Mouse (Mus musculus) midbrain, embryonic 15.5 days (tissue): ENCODE results near the gene Itga8. TPM values are rescaled to one million over a fixed set of nuclear protein-coding genes. Genes with fewer than 3 reads are reported as not detected.

Experiments
- ATAC-seq: fragments of 200-750 bp; cut with Nextera tagmentation; replicated peaks from 2 replicates; pipeline ENCODE4 v1.8.0; 2017; ENCODE audit warnings: moderate TSS enrichment
- H3K27ac ChIP-seq: fragments of 300-500 bp; sonication (generic); 2 replicates; pipeline ENCODE4 v1.5.1; 2015; ENCODE audit warnings: mild to moderate bottlenecking, inconsistent platforms
- H3K27me3 ChIP-seq: fragments of 300-500 bp; sonication (generic); replicated peaks from 2 replicates; pipeline ENCODE4 v1.6.1; 2015; ENCODE audit warnings: inconsistent platforms
- H3K36me3 ChIP-seq: fragments of 300-500 bp; sonication (generic); replicated peaks from 2 replicates; pipeline ENCODE4 v1.6.1; 2015; ENCODE audit warnings: inconsistent platforms
- H3K4me1 ChIP-seq: fragments of 300-500 bp; sonication (generic); 2 replicates; pipeline ENCODE4 v1.6.1; 2015; ENCODE audit warnings: inconsistent platforms
- H3K4me2 ChIP-seq: fragments of 300-500 bp; sonication (generic); 2 replicates; pipeline ENCODE4 v1.6.1; 2015; ENCODE audit warnings: inconsistent platforms, mild to moderate bottlenecking, moderate library complexity
- H3K4me3 ChIP-seq: fragments of 300-500 bp; sonication (generic); 2 replicates; pipeline ENCODE4 v1.5.1; 2015; ENCODE audit warnings: mild to moderate bottlenecking, inconsistent platforms
- H3K9ac ChIP-seq: fragments of 300-500 bp; sonication (generic); 2 replicates; pipeline ENCODE4 v1.6.1; 2015; ENCODE audit warnings: mild to moderate bottlenecking, inconsistent platforms
- H3K9me3 ChIP-seq: fragments of 300-500 bp; sonication (generic); 2 replicates; pipeline ENCODE4 v1.6.1; 2016; ENCODE audit warnings: inconsistent platforms
- WGBS: fragments of 180-500 bp; shearing (Covaris S2); methylation state at CpG from one replicate; pipeline ENCODE4 v1.1.7; 2015; ENCODE audit warnings: mixed read lengths; 5-methylcytosine and 5-hydroxymethylcytosine counted together
- polyA plus RNA-seq: library from polyadenylated mRNA; unstranded; fragments of >200 nt; fragmentation: Nextera tagmentation; extraction: Ambion mirVana; gene quantifications from 2 replicates; pipeline ENCODE4 v1.2.1, GENCODE M21; 2015

Itga8 gene
- polyA plus RNA-seq, result 1.8 and 2.4 TPM in 2 replicates

- Histone ChIP-seq H3K27ac (no peak within 1 kb of the TSS), H3K36me3 (no peaks in the 10 kb centered on the region), H3K4me2 (peak within 1 kb of the TSS; percentile 92), H3K9ac (peak within 1 kb of the TSS; percentile 66), H3K9me3 (no peaks in the 10 kb centered on the region), H3K4me3 (peak within 1 kb of the TSS; percentile 76), H3K4me1 (0 out of 2 replicates have a peak, but pooled peaks cover 3% of the 10 kb centered on the region), H3K27me3 (peaks cover 8% of the 10 kb centered on the region; the same call in 1 of the 2 replicates)
- ATAC-seq, result peak; percentile 99
- WGBS, result under 1% methylated on average over 56 of the region's 56 CpGs
These were observed at the start of gene Itga8 for GRCm38 (mm10) chr2:12301431-12302170. TSS of gene Itga8 (minus strand) at chr2:12301922.

- H3K27me3 ChIP-seq, result no peaks in the 10 kb centered on the region
- H3K4me3 ChIP-seq, result no peak overlapping the region
- 92% methylated on average over 2 of the region's 2 CpGs for WGBS
- no peak overlapping the region for H3K27ac ChIP-seq
- H3K36me3 ChIP-seq, result no peaks in the 10 kb centered on the region; the same call in 1 of the 2 replicates
- no peaks in the 10 kb centered on the region for H3K4me1 ChIP-seq
- no peaks in the 10 kb centered on the region for H3K9me3 ChIP-seq
- H3K9ac ChIP-seq, result no peak overlapping the region
- H3K4me2 ChIP-seq, result no peak overlapping the region
- ATAC-seq, result no peak
These were observed 47.2 kb upstream of the Itga8 start for GRCm38 (mm10) chr2:12348914-12349313.

DNA sequence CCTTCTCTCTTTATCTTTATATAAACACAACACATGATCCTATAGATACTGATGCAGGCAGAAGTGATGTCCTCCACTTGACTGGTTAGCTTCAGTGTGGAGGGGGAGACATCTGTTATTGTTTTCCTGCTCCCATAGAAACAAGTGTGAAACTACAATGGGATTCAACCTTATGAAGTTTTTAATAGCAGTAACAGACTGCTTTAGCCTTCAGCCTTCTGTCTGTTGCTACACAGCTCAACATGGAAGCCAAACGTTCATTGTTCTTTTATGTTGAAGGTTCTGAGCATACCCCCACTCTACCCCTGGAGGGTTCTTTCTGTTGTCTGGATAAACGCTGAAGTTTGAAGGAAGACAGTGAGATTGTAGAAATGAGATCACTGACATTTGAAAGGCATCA is 30.2 kb upstream of the Itga8 start:
- 64% methylated on average over 2 of the region's 2 CpGs for WGBS
- ATAC-seq, result no peak

DNA sequence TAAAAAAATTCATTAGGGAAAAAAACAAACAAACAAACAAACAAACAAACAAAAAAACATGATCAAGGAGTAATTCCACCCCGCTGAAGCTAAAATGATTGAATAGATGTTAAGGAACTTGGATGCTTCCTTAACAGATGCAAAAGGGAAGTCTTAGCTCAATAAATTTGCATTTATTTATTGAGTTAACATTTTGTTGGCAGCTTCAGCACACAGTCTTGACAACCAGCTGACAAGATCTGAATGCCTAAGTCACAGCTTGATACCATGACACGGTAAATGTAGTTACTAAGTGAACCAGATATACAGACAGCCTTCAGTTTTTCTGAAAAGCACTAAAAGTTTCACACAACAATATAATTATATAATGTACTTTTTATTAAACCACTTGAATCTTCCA is 27.9 kb upstream of the Itga8 start:
- Histone ChIP-seq H3K9me3 (no peaks in the 10 kb centered on the region), H3K4me2 (no peak overlapping the region), H3K27ac (no peak overlapping the region), H3K27me3 (no peaks in the 10 kb centered on the region), H3K4me1 (peaks cover 18% of the 10 kb centered on the region), H3K9ac (no peak overlapping the region), H3K36me3 (no peaks in the 10 kb centered on the region), H3K4me3 (no peak overlapping the region)
- no peak; the same call in 1 of the 2 replicates for ATAC-seq
- 42% methylated on average over 2 of the region's 2 CpGs for WGBS

More for the DNA sequence above, 30.2 kb upstream of the Itga8 start:
- H3K27ac ChIP-seq, result no peak overlapping the region
- H3K4me3 ChIP-seq, result no peak overlapping the region
- no peak overlapping the region for H3K4me2 ChIP-seq
- H3K27me3 ChIP-seq, result no peaks in the 10 kb centered on the region
- H3K36me3 ChIP-seq, result no peaks in the 10 kb centered on the region
- H3K4me1 ChIP-seq, result peaks cover 18% of the 10 kb centered on the region
- no peaks in the 10 kb centered on the region for H3K9me3 ChIP-seq
- H3K9ac ChIP-seq, result no peak overlapping the region

GRCm38 (mm10) chr2:12329068-12329407 is 27.3 kb upstream of the Itga8 start:
- WGBS, result 17% methylated on average over 5 of the region's 5 CpGs
- H3K4me3 ChIP-seq, result no peak overlapping the region
- H3K9ac ChIP-seq, result no peak overlapping the region
- no peaks in the 10 kb centered on the region for H3K27me3 ChIP-seq
- H3K4me2 ChIP-seq, result peak overlapping the region; percentile 49
- peaks cover 18% of the 10 kb centered on the region for H3K4me1 ChIP-seq
- H3K9me3 ChIP-seq, result no peaks in the 10 kb centered on the region
- ATAC-seq, result peak; percentile 31; the same call in 1 of the 2 replicates
- H3K36me3 ChIP-seq, result no peaks in the 10 kb centered on the region
- no peak overlapping the region for H3K27ac ChIP-seq

- Histone ChIP-seq H3K9me3 (no peaks in the 10 kb centered on the region), H3K27ac (no peak overlapping the region), H3K4me3 (no peak overlapping the region), H3K4me2 (peak overlapping the region; percentile 49), H3K4me1 (peaks cover 18% of the 10 kb centered on the region), H3K27me3 (no peaks in the 10 kb centered on the region), H3K36me3 (no peaks in the 10 kb centered on the region), H3K9ac (no peak overlapping the region)
- WGBS, result 17% methylated on average over 8 of the region's 8 CpGs
- peak; percentile 40 for ATAC-seq
These were observed 26.8 kb upstream of the Itga8 start for GRCm38 (mm10) chr2:12328355-12329067.

GRCm38 (mm10) chr2:12327691-12328354 is 26.1 kb upstream of the Itga8 start:
- H3K27ac ChIP-seq, result no peak overlapping the region

GRCm38 (mm10) chr2:12327216-12327615 is 25.5 kb upstream of the Itga8 start:
- Histone ChIP-seq H3K27ac (no peak overlapping the region), H3K36me3 (no peaks in the 10 kb centered on the region), H3K4me2 (peak overlapping the region; percentile 49), H3K4me1 (peaks cover 18% of the 10 kb centered on the region), H3K27me3 (no peaks in the 10 kb centered on the region), H3K4me3 (peak overlapping the region; percentile 30), H3K9me3 (no peaks in the 10 kb centered on the region), H3K9ac (no peak overlapping the region)
- WGBS, result 10% methylated on average over 10 of the region's 10 CpGs
- ATAC-seq, result peak; percentile 84

More at GRCm38 (mm10) chr2:12327691-12328354, 26.1 kb upstream of the Itga8 start:
- Histone ChIP-seq H3K4me2 (peak overlapping the region; percentile 49), H3K27me3 (no peaks in the 10 kb centered on the region), H3K36me3 (no peaks in the 10 kb centered on the region), H3K4me1 (peaks cover 18% of the 10 kb centered on the region), H3K4me3 (peak overlapping the region; percentile 30), H3K9ac (no peak overlapping the region), H3K9me3 (no peaks in the 10 kb centered on the region)
- ATAC-seq, result 0 out of 2 replicates have a peak, but pooled peaks have one; percentile 8
- WGBS, result 30% methylated on average over 11 of the region's 11 CpGs

DNA sequence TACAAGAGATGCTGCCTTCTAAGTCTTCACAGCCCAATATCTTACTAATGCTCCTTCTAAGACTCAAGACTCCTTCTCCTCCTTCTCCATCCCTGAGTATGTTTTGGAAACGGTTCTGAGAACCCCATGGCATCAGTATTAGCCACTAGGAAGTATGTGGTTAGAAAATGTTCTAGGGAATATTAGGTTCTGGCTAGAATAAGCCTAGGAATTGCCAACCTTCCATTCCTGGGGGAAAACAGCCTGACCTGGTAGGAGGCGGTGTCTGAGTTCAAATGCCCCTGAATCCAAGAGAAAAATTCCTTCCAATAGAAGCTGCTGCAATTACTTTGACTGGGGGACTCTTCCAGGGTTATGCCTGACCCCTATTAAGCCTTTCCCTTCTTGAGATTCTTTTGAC is 24.1 kb upstream of the Itga8 start:
- Histone ChIP-seq H3K27ac (no peak overlapping the region), H3K36me3 (no peaks in the 10 kb centered on the region), H3K4me2 (no peak overlapping the region), H3K9ac (no peak overlapping the region), H3K4me3 (no peak overlapping the region), H3K27me3 (no peaks in the 10 kb centered on the region), H3K4me1 (peaks cover 18% of the 10 kb centered on the region), H3K9me3 (no peaks in the 10 kb centered on the region)
- 85% methylated on average over 2 of the region's 2 CpGs for WGBS
- no peak for ATAC-seq

- Histone ChIP-seq H3K9ac (no peak overlapping the region), H3K9me3 (no peaks in the 10 kb centered on the region), H3K4me2 (no peak overlapping the region), H3K4me1 (peaks cover 18% of the 10 kb centered on the region), H3K27ac (no peak overlapping the region), H3K4me3 (no peak overlapping the region), H3K27me3 (no peaks in the 10 kb centered on the region), H3K36me3 (no peaks in the 10 kb centered on the region)
- 88% methylated on average over 6 of the region's 6 CpGs for WGBS
- no peak for ATAC-seq
These were observed 23.7 kb upstream of the Itga8 start for GRCm38 (mm10) chr2:12325417-12325816.

GRCm38 (mm10) chr2:12320914-12321313 is 19.2 kb upstream of the Itga8 start:
- WGBS, result 91% methylated on average over 4 of the region's 4 CpGs
- ATAC-seq, result no peak
- H3K4me3 ChIP-seq, result no peak overlapping the region

GRCm38 (mm10) chr2:12318715-12319114 is 17.0 kb upstream of the Itga8 start:
- Histone ChIP-seq H3K4me3 (no peak overlapping the region), H3K36me3 (no peaks in the 10 kb centered on the region), H3K9me3 (no peaks in the 10 kb centered on the region), H3K27me3 (no peaks in the 10 kb centered on the region), H3K4me2 (no peak overlapping the region), H3K4me1 (no peaks in the 10 kb centered on the region), H3K27ac (no peak overlapping the region), H3K9ac (no peak overlapping the region)
- no peak for ATAC-seq
- 88% methylated on average over 3 of the region's 3 CpGs for WGBS

More at GRCm38 (mm10) chr2:12320914-12321313, 19.2 kb upstream of the Itga8 start:
- Histone ChIP-seq H3K27me3 (no peaks in the 10 kb centered on the region), H3K36me3 (no peaks in the 10 kb centered on the region), H3K9ac (no peak overlapping the region), H3K4me2 (no peak overlapping the region), H3K9me3 (no peaks in the 10 kb centered on the region), H3K4me1 (no peaks in the 10 kb centered on the region), H3K27ac (no peak overlapping the region)
